Mouse (Mus musculus) lung, postnatal 0 days (tissue): ENCODE measurements around the gene Ulk1. TPM values are rescaled to one million over a fixed set of nuclear protein-coding genes. Genes with fewer than 3 reads are reported as not detected.

ENCODE experiments used
- ATAC-seq: fragments of 200-750 bp; cut with Nextera tagmentation; 2 replicates; pipeline ENCODE4 v1.8.0; 2017; ENCODE audit warnings: moderate library complexity
- DNase-seq: peaks from one replicate; pipeline ENCODE4 v3.0.0-alpha.2; 2016; ENCODE audit warnings: low spot score
- H3K27ac ChIP-seq: fragments of 300-500 bp; sonication (generic); 2 replicates; pipeline ENCODE4 v1.5.1; 2014; ENCODE audit warnings: antibody characterized with exemption, mild to moderate bottlenecking, low read length, mixed read lengths
- H3K27me3 ChIP-seq: fragments of 300-500 bp; sonication (generic); replicated peaks from 2 replicates; pipeline ENCODE4 v1.6.1; 2014; ENCODE audit warnings: low read length, mixed read lengths; ENCODE audit not compliant: insufficient read depth
- H3K36me3 ChIP-seq: fragments of 300-500 bp; sonication (generic); 2 replicates; pipeline ENCODE4 v1.6.1; 2014; ENCODE audit warnings: low read length, mixed read lengths; ENCODE audit not compliant: insufficient read depth
- H3K4me1 ChIP-seq: fragments of 300-500 bp; sonication (generic); 2 replicates; pipeline ENCODE4 v1.6.1; 2014; ENCODE audit warnings: antibody characterized with exemption, low read depth, low read length, mixed read lengths; ENCODE audit not compliant: insufficient read depth
- H3K4me2 ChIP-seq: fragments of 300-500 bp; sonication (generic); replicated peaks from 2 replicates; pipeline ENCODE4 v1.6.1; 2014; ENCODE audit warnings: low read depth, mild to moderate bottlenecking, low read length, moderate library complexity, mixed read lengths
- H3K4me3 ChIP-seq: fragments of 300-500 bp; sonication (generic); 2 replicates; pipeline ENCODE4 v1.5.1; 2014; ENCODE audit warnings: low read depth, low read length
- H3K9ac ChIP-seq: fragments of 300-500 bp; sonication (generic); replicated peaks from 2 replicates; pipeline ENCODE4 v1.6.1; 2014; ENCODE audit warnings: low read depth, mild to moderate bottlenecking
- H3K9me3 ChIP-seq: fragments of 300-500 bp; sonication (generic); 2 replicates; pipeline ENCODE4 v1.6.1; 2016; ENCODE audit warnings: low read length, mixed read lengths
- CTCF ChIP-seq: IDR thresholded peaks from 2 replicates; pipeline ENCODE4 v1.5.1; 2016; ENCODE audit warnings: antibody characterized with exemption, mild to moderate bottlenecking
- EP300 ChIP-seq: IDR thresholded peaks from 2 replicates; pipeline ENCODE4 v1.6.1; 2016; ENCODE audit warnings: antibody characterized with exemption, mild to moderate bottlenecking, control low read depth
- WGBS: fragments of 180-500 bp; shearing (Covaris S2); extraction: QIAGEN DNeasy Blood & Tissue Kit; methylation state at CpG from one replicate; pipeline ENCODE4 v1.1.7; 2014; 5-methylcytosine and 5-hydroxymethylcytosine counted together
- polyA plus RNA-seq: library from polyadenylated mRNA; unstranded; fragments of >200 nt; fragmentation: Nextera tagmentation; extraction: Ambion mirVana; gene quantifications from 2 replicates; pipeline ENCODE4 v1.2.1, GENCODE M21; 2015

Gene Ulk1
- polyA plus RNA-seq, 1 experiment from 2014 or later = 11.8 TPM

GRCm38 (mm10) chr5:110770448-110771158 lies 39.3 kb downstream of the Ulk1 start, which contains the start of gene Ep400:
Gene Ep400 (minus strand): TSS chr5:110770717.
- peak within 1 kb of the TSS; percentile 80 for H3K9ac ChIP-seq
- no peaks in the 10 kb centered on the region for H3K27me3 ChIP-seq
- WGBS = under 1% methylated on average over 68 of the region's 83 CpGs
- ATAC-seq (peak; percentile 97), DNase-seq (peak; percentile 100)
- peak within 1 kb of the TSS; percentile 95 for H3K27ac ChIP-seq
- H3K4me3 ChIP-seq = peak within 1 kb of the TSS; percentile 90
- TF ChIP-seq CTCF (peak; percentile 86), EP300 (no peak)
- peak within 1 kb of the TSS; percentile 73 for H3K4me2 ChIP-seq
- peaks cover 9% of the 10 kb centered on the region; the same call in 1 of the 2 replicates for H3K4me1 ChIP-seq
- H3K36me3 ChIP-seq = peaks cover 6% of the 10 kb centered on the region; the same call in 1 of the 2 replicates
- H3K9me3 ChIP-seq = no peaks in the 10 kb centered on the region

GRCm38 (mm10) chr5:110770031-110770445 lies 39.9 kb downstream of the Ulk1 start:
- H3K4me3 ChIP-seq = peak overlapping the region; percentile 90
- peaks cover 6% of the 10 kb centered on the region; the same call in 1 of the 2 replicates for H3K36me3 ChIP-seq
- TF ChIP-seq EP300 (no peak), CTCF (no peak)
- no peaks in the 10 kb centered on the region for H3K9me3 ChIP-seq
- H3K27ac ChIP-seq = peak overlapping the region; percentile 95
- H3K27me3 ChIP-seq = no peaks in the 10 kb centered on the region
- DNase-seq (peak; percentile 74), ATAC-seq (peak; percentile 59)
- WGBS = under 1% methylated on average over 31 of the region's 58 CpGs
- H3K9ac ChIP-seq = peak overlapping the region; percentile 80
- peaks cover 9% of the 10 kb centered on the region; the same call in 1 of the 2 replicates for H3K4me1 ChIP-seq
- H3K4me2 ChIP-seq = peak overlapping the region; percentile 73

GRCm38 (mm10) chr5:110769272-110769671 lies 40.6 kb downstream of the Ulk1 start:
- no peak for TF ChIP-seq CTCF
- TF ChIP-seq EP300 = no peak
- H3K36me3 ChIP-seq = 0 out of 2 replicates have a peak, but pooled peaks cover 6% of the 10 kb centered on the region
- DNase-seq (no peak), ATAC-seq (no peak)
- no peaks in the 10 kb centered on the region for H3K9me3 ChIP-seq
- H3K4me2 ChIP-seq = peak overlapping the region; percentile 73
- H3K4me1 ChIP-seq = peaks cover 9% of the 10 kb centered on the region; the same call in 1 of the 2 replicates
- peak overlapping the region; percentile 90 for H3K4me3 ChIP-seq
- no peak overlapping the region for H3K27ac ChIP-seq
- no peaks in the 10 kb centered on the region for H3K27me3 ChIP-seq
- WGBS = 47% methylated on average over 4 of the region's 4 CpGs
- peak overlapping the region; percentile 80 for H3K9ac ChIP-seq

GRCm38 (mm10) chr5:110763890-110764289 lies 46.0 kb downstream of the Ulk1 start:
- WGBS = 87% methylated on average over 8 of the region's 8 CpGs
- Histone ChIP-seq H3K9me3 (no peaks in the 10 kb centered on the region), H3K4me3 (no peak overlapping the region), H3K4me2 (no peak overlapping the region), H3K27me3 (no peaks in the 10 kb centered on the region), H3K27ac (no peak overlapping the region), H3K4me1 (0 out of 2 replicates have a peak, but pooled peaks cover 4% of the 10 kb centered on the region), H3K36me3 (no peaks in the 10 kb centered on the region), H3K9ac (no peak overlapping the region)
- TF ChIP-seq CTCF (no peak), EP300 (no peak)
- DNase-seq = no peak
- no peak for ATAC-seq

- H3K27ac ChIP-seq = no peak overlapping the region
- H3K4me2 ChIP-seq = no peak overlapping the region
- DNase-seq (no peak), ATAC-seq (no peak)
- 0 out of 2 replicates have a peak, but pooled peaks cover under 1% of the 10 kb centered on the region for H3K36me3 ChIP-seq
- no peak for TF ChIP-seq CTCF
- no peaks in the 10 kb centered on the region for H3K27me3 ChIP-seq
- H3K4me3 ChIP-seq = no peak overlapping the region
- no peaks in the 10 kb centered on the region for H3K9me3 ChIP-seq
- H3K4me1 ChIP-seq = no peaks in the 10 kb centered on the region
- no peak overlapping the region for H3K9ac ChIP-seq
- 71% methylated on average over 1 of the region's 1 CpGs for WGBS
Measured at GRCm38 (mm10) chr5:110745021-110745420, 64.9 kb downstream of the Ulk1 start.

- no peak for ATAC-seq
- no peak overlapping the region for H3K4me3 ChIP-seq
- H3K27me3 ChIP-seq = no peaks in the 10 kb centered on the region
- WGBS = 89% methylated on average over 7 of the region's 7 CpGs
- H3K9me3 ChIP-seq = no peaks in the 10 kb centered on the region
- no peaks in the 10 kb centered on the region for H3K4me1 ChIP-seq
- H3K4me2 ChIP-seq = no peak overlapping the region
- no peak for TF ChIP-seq EP300
- TF ChIP-seq CTCF = no peak
- no peak for DNase-seq
- no peak overlapping the region for H3K9ac ChIP-seq
- no peak overlapping the region for H3K27ac ChIP-seq
- H3K36me3 ChIP-seq = peaks cover 20% of the 10 kb centered on the region
Measured at GRCm38 (mm10) chr5:110739496-110740275, 70.2 kb downstream of the Ulk1 start.
